ENCODE assay signal across 7 mouse cellular contexts in genomic region chr11:3601966-3602365, GRCm38 (mm10). TPM values are rescaled to one million over a fixed set of nuclear protein-coding genes. Genes with fewer than 3 reads are reported as not detected.
DNase-seq lines count a peak whose midpoint lies in the region; ATAC-seq and TF ChIP-seq lines count a peak whose summit lies in the region.
"Not testable (repeated sequence)": the region's sequence is repeated elsewhere in the genome, so short reads cannot be mapped to it uniquely, and the experiment has no call there.

No protein-coding gene starts in this region.

- intact Hi-C loops in heart, postnatal 14 days (cut with DNase I), result loop anchor here (1.0 to 5.0 kb wide), 2 partner anchors 67 to 85 kb away; no protein-coding TSS in a partner anchor

- H3K27ac ChIP-seq in MEL (ENCODE audit: control insufficient read depth, low read depth, low read length); forebrain, postnatal 0 days (ENCODE audit: low read depth, low read length); kidney, postnatal 0 days; liver, embryonic 14.5 days: not testable (repeated sequence)

- 71% methylated on average over 1 of the region's 1 CpGs for WGBS in forebrain, postnatal 0 days
- 48% methylated on average over 1 of the region's 1 CpGs for WGBS in kidney, postnatal 0 days
- WGBS in liver, embryonic 14.5 days (ENCODE audit: insufficient replicate concordance), result 10% methylated on average over 1 of the region's 1 CpGs

- DNase-seq in MEL (ENCODE audit: low read depth, low spot score); forebrain, postnatal 0 days; liver, embryonic 14.5 days (ENCODE audit: low read depth in 3 of 3, low spot score in 3 of 3): not testable (repeated sequence)
- peak; percentile 15 to 19 for DNase-seq in heart, postnatal 14 days
- peak; percentile 39 for DNase-seq in kidney, postnatal 0 days (ENCODE audit: low spot score)
- DNase-seq in lung, postnatal 10 days, result peak; percentile 67
- peak; percentile 8 for DNase-seq in retina, postnatal 1 day

- not testable (repeated sequence) for H3K27me3 ChIP-seq in MEL (ENCODE audit: control insufficient read depth in 1 of 2, insufficient read depth in 2 of 2, low read length in 2 of 2); forebrain, postnatal 0 days (ENCODE audit: insufficient read depth, low read length); kidney, postnatal 0 days (ENCODE audit: insufficient read depth, low read length); liver, embryonic 14.5 days (ENCODE audit: control insufficient read depth, insufficient read depth, low read length)

- not testable (repeated sequence) for TF ChIP-seq RAD21 in MEL (IDR thresholded peaks at IDR 0.05; ENCODE audit: low read depth, low read length)

- H3K36me3 ChIP-seq in MEL (ENCODE audit: control insufficient read depth in 1 of 2, insufficient read depth in 2 of 2, low read length in 2 of 2); forebrain, postnatal 0 days (ENCODE audit: insufficient read depth); kidney, postnatal 0 days (ENCODE audit: insufficient read depth, low read length); liver, embryonic 14.5 days (replicated peaks; ENCODE audit: control insufficient read depth, insufficient read depth, low read depth): not testable (repeated sequence)

- H3K9ac ChIP-seq in MEL (ENCODE audit: control insufficient read depth, low read depth, low read length, poor library complexity, severe bottlenecking); forebrain, postnatal 0 days; kidney, postnatal 0 days (ENCODE audit: low read depth, low read length); liver, embryonic 14.5 days (replicated peaks): not testable (repeated sequence)

- not testable (repeated sequence) for H3K79me2 ChIP-seq in MEL (ENCODE audit: control insufficient read depth, insufficient read depth, low read length, poor library complexity)

- H3K9me3 ChIP-seq in MEL (replicated peaks; ENCODE audit: insufficient read depth, low read length); forebrain, postnatal 0 days (ENCODE audit: low read length); kidney, postnatal 0 days (replicated peaks; ENCODE audit: low read length); liver, embryonic 14.5 days (ENCODE audit: control insufficient read depth, low read length): not testable (repeated sequence)

- ATAC-seq in forebrain, postnatal 0 days; kidney, postnatal 0 days (replicated peaks; ENCODE audit: low FRiP score, low read depth); liver, embryonic 14.5 days (ENCODE audit: insufficient read depth): not testable (repeated sequence)

- not testable (repeated sequence) for TF ChIP-seq EP300 in MEL (IDR thresholded peaks at IDR 0.05; ENCODE audit: low read depth in 1 of 2, low read length in 2 of 2); liver, embryonic 14.5 days (IDR thresholded peaks at IDR 0.05; ENCODE audit: low read depth)

- not testable (repeated sequence) for H3K4me1 ChIP-seq in MEL (ENCODE audit: control insufficient read depth in 1 of 2, insufficient read depth in 2 of 2, low read length in 2 of 2); forebrain, postnatal 0 days (ENCODE audit: insufficient read depth); kidney, postnatal 0 days (replicated peaks; ENCODE audit: insufficient read depth, low read length); liver, embryonic 14.5 days (replicated peaks; ENCODE audit: control insufficient read depth in 2 of 2, insufficient read depth in 2 of 2, low read length in 1 of 2)

- H3K4me2 ChIP-seq in forebrain, postnatal 0 days (ENCODE audit: low read depth); kidney, postnatal 0 days (ENCODE audit: low read length); liver, embryonic 14.5 days (ENCODE audit: low read depth): not testable (repeated sequence)

- TF ChIP-seq POLR2A in MEL (IDR thresholded peaks at IDR 0.05; ENCODE audit: control insufficient read depth in 1 of 2, insufficient read depth in 1 of 2, low read depth in 1 of 2, low read length in 2 of 2, poor library complexity in 1 of 2), result not testable (repeated sequence)

- peak in 1 of 3 experiments; percentile 24; a peak in 1 of 6 replicates for TF ChIP-seq CTCF in MEL (IDR thresholded peaks at IDR 0.05 in 2 of 3, conservative IDR thresholded peaks at IDR 0.05 in 1 of 3; ENCODE audit: control insufficient read depth in 1 of 3, insufficient read depth in 1 of 3, low read depth in 2 of 3, low read length in 3 of 3, poor library complexity in 1 of 3, severe bottlenecking in 1 of 3)
- TF ChIP-seq CTCF in forebrain, postnatal 0 days (IDR thresholded peaks at IDR 0.05; ENCODE audit: low read depth), result peak; percentile 1; the same call in 1 of the 2 replicates
- TF ChIP-seq CTCF in kidney, postnatal 0 days (IDR thresholded peaks at IDR 0.05; ENCODE audit: low read depth), result peak; percentile 55
- TF ChIP-seq CTCF in liver, embryonic 14.5 days (IDR thresholded peaks at IDR 0.05; ENCODE audit: low read depth), result peak; percentile 56; the same call in 1 of the 2 replicates

- H3K4me3 ChIP-seq in MEL (ENCODE audit: control insufficient read depth in 1 of 2, insufficient read depth in 1 of 2, low read depth in 2 of 2, low read length in 2 of 2); forebrain, postnatal 0 days (ENCODE audit: low read depth, low read length); kidney, postnatal 0 days (replicated peaks; ENCODE audit: low read depth, low read length); liver, embryonic 14.5 days (ENCODE audit: insufficient read depth in 1 of 2, low read depth in 2 of 2, low read length in 2 of 2): not testable (repeated sequence)

TF ChIP-seq in MEL, 35 proteins besides CTCF, POLR2A, EP300 and RAD21:
- TF ChIP-seq SMC3 (IDR thresholded peaks at IDR 0.05; ENCODE audit: low read depth, low read length), result 0 out of 2 replicates have a peak, but pooled peaks have one; percentile 12

RNA-seq across cellular contexts. Expression of gene Morc2a, which starts 47.0 kb away (rescaled TPM):
- total RNA-seq in MEL (2012; rRNA removed), result 12.8 and 14.7 TPM in 2 replicates
- polyA plus RNA-seq in MEL (2012; ENCODE audit: insufficient read depth in 1 of 2, insufficient read length in 2 of 2, low read depth in 1 of 2, low replicate concordance in 2 of 2, missing spikeins in 1 of 2), result 10 to 100 TPM; 23.4 to 25.6 TPM
- total RNA-seq in forebrain, postnatal 0 days (2014; rRNA removed), result 53.9 and 61.6 TPM in 2 replicates
- polyA plus RNA-seq in forebrain, postnatal 0 days (2015; fragmentation: Nextera tagmentation; extraction: Ambion mirVana), result 12.6 and 21.1 TPM in 2 replicates
- total RNA-seq in heart, postnatal 14 days (2021), result 10 to 100 TPM; 23.1 to 27.4 TPM
- 12.3 and 13.9 TPM in 2 replicates for polyA plus RNA-seq in kidney, postnatal 0 days (2015; fragmentation: Nextera tagmentation; extraction: Ambion mirVana)
- polyA plus RNA-seq in liver, embryonic 14.5 days (2012; rRNA removed), result 3.9 and 5.6 TPM in 2 replicates
- polyA plus RNA-seq in liver, embryonic 14.5 days (2014; fragmentation: Nextera tagmentation; extraction: Ambion mirVana), result 3.2 and 4.2 TPM in 2 replicates
